Mouse (Mus musculus) activated CD4-positive, CD25-positive, alpha-beta regulatory T cell, adult 4 months (primary cell): ENCODE data around the gene Lrrtm3. TPM values are rescaled to one million over a fixed set of nuclear protein-coding genes. Genes with fewer than 3 reads are reported as not detected.

Source experiments
- ATAC-seq: one replicate; pipeline ENCODE4 v1.8.0; 2017
- polyA plus RNA-seq, 2 experiments: library from polyadenylated mRNA; unstranded; fragments of 100-300 nt; shearing (Covaris generic); gene quantifications; one replicate each; pipeline ENCODE4 v1.2.1; 2017

Lrrtm3 gene
- polyA plus RNA-seq, 2 experiments from 2014 or later: not detected

DNA sequence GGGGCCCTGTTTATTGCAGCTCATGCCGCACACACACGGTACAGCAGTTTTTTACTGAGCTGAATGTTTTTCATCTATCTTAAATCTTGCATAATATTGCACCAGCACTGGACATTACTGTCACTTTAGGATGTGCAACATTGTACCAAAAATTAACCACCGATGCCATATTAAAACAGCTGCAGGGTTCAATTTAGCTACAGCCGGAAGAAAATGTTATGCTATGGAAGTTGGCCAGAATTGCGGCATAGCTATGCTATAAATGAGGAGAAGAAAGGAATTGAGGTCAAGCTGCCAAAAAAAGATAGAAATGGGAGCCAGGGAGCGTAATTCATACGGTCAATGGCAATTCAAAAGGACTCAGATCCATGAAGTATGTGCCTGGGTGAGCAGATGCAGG, 48.9 kb downstream of the Lrrtm3 start:
- ATAC-seq: no peak

DNA sequence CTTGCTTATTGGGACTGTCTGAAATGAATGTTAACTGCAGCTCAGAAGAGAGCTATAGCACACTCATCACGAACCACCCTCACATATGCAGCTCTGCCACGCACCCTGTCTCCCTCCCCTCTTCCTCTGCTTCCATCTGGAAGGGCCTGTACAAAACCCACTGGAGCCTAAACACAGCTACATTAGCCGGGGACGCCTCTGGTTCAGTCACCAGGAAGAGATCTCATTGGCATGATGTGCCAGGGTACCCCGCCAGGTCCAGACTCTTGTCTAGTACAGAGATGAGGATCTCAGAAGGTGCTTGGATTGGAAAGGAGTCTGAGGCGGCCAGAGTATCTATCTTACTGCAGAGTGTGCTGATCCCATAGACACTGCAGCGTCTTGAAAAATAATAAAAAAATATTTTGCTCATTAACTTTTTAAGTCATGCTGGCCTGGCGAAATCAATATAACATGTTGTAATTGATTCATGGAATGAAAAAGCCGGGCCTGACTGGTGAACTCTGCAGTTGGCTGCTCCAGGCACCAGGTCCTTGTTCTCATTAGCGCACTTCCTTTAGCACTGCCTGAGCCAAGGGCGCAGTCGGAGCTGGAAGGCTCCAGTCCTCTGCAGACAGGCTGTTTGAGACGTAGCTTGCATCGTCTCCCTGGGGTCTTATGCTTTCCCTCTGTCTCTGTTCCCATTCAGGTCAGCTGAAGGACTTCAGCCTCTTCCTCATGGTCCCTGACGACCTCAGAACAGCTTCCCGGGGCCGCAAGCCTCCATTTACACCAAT, 50.1 kb downstream of the Lrrtm3 start:
- no peak for ATAC-seq

DNA sequence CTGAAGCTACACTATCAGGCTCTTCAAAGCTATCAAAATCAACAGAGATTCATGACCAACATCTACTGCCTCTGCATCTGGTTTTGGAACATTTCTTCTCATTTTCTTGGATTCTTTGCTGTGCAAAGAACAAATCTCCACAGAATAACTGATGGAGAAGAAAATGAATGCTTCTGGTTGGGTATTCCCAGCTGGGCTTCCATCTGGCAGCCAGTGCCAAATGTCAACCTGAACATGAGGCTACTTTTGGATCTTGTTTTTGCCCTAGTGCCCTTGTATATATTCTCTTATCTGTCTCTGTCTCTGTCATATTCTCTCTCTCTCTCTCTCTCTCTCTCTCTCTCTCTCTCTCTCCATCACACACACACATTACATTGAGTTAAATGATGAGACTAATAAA, 59.2 kb downstream of the Lrrtm3 start:
- no peak for ATAC-seq

DNA sequence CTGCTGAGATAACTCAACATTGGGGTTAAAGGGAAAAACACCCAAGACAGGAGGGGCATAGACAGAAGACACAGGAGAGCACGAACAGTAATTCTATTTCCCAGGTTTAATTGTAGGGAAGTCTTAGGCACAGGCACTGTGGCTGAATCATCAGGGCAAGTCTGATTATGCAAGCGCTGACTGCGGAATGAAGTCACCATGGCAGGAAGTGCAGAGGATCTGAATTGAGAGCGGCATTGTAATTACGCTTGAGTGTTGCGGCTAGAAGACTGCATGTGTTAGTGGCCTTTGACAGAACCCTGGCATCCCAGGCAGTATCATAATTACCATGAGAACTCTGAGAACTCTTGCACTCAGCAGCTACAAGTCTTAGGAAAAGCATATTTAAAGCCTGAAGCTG, 66.7 kb downstream of the Lrrtm3 start:
- ATAC-seq: no peak

DNA sequence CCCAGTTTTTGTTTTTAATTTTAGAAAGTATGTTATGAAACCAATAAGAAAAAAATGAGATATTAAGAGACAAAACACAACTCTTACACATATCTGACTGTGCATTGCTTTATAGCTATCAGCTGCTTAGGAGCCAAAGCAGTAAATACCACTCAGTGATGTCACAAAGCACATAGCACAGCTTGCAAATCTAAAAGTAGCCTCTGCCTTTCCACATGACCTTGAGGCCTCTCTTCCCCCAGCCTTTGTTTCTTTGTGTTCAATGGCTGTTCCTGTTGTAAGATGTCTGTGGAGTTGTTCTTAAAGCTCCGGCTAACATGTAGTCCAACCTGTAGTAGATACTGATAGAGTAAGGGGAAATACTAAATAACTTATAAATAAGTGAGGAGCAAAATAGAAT, 69.7 kb downstream of the Lrrtm3 start:
- ATAC-seq: no peak

DNA sequence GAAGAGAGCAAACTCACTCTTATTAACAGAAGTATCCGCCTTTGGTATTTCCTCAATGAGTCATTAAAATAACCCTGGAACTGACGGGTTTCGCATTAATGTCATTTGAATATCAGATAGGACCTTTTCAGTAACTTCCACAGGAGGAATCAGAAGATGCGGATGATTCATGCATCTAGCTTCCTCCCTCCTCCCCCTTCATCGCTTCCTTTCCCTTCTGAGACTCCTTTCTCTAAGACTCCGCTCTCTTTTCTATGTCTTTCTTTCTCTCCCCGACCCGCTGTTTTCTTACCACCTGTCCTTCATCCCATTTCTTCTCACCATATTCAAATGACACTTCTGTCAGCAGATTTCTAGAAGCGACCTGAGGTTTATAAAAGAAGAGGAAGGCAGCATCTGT, 88.1 kb downstream of the Lrrtm3 start:
- ATAC-seq: no peak

DNA sequence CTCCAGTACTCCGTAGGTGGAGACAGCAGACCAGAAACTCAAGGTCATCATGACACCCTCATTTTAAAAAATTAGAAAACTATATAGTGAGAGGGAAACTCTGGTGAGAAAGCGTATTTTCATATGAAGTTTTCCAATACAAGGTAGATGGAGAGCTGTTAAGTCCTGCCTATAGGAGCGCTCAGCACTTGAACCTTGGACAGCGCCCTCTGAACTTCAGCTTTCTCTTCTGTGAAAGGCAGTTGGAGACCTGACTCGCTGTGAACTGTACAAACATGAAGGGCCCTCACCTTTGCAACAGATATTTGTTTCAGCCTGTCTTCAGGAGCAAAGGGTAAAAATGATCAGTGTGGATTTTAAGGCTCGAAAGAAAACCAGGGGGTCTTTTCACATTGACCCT, 88.5 kb downstream of the Lrrtm3 start:
- ATAC-seq: no peak

DNA sequence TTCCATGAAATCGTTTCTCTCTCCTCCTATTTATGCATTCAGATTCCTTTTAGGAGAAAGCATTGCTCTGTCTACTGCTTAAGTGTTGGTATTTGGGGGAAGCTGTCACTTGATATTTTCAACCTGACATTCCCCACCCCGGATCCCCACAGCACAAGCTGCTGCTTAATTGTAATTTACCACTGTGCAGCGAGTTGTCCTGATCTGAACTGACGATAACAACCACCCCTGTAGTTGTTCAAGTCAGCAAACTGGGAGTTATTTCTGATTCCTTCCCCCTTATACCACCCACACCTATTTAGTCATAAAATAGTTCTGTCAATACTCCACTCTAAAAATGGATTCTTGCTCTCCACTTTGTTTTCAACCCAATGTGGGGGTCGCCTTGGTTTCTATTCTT, 95.8 kb downstream of the Lrrtm3 start:
- ATAC-seq: no peak

DNA sequence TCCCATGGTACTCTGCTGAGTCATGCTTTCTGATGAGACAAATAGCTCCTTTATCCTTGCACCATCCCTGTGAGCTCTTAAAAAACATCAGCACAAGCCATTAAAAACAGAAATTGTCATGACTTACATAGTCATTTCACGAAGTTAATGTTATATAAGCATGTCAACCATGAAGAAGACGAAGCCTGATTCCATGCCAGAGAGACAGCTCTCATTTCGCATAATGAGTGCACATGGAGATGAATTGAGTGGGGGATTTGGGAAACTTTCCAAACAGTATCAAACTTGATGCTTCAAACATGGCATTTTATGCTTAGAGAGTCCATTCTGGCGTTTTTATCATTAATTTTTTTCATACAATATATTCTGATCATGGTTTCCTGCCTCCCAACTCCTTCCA, 104.5 kb downstream of the Lrrtm3 start:
- no peak for ATAC-seq

DNA sequence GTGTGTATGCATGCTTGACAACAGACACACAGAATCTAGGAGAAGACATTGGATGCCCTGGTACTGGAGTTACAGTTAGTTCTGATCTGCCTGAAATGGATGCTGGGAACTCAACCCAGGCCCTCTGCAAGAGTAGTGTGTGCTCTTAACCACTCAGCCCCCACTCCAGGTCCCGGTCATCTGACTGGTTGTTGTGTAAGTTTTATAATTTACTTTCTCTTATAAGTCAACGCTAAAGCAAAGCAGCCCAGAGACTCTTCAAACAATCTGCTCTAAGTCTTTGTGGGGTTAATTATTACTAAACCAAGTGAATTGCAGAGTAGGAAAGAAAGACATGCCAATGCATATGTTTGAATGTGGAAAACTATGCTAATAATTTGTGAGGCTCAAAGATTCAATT, 110.7 kb downstream of the Lrrtm3 start:
- no peak for ATAC-seq

DNA sequence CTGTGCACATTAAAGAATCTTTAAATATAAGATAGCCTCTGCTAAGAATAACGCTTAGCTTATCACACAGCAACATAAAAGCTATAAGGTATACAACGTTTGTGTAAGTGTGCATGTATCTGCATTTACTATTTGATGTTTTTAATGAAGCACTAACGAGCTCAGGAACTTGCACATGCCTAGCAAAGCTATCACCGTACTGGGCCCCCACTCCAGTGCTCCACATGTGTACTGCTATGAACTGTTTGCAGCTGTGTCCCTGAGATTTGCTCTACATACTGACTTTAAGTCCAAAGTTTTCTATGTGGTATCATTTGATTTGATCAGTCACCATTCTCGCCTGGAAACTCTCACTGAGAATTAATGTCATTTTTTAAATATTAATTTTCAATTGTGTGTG, 111.1 kb downstream of the Lrrtm3 start:
- no peak for ATAC-seq

DNA sequence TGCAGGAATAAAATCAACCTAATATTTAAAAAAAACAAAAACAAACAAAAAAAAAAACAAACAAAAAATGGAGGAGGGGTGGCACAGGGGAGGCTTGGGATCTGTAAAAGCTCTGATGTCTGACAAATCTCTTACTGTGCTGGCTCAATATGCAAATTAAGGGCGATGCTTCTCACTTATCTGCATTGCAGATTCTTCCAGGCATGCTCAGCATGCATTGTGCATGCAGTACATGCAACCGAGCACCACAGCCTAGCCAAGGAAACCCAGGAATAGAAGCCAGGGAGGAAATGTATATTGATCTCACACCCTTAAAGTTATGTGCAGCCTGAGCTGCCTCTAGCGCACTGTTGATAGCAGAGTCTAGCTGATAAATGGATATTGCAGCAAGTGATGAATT, 111.5 kb downstream of the Lrrtm3 start:
- no peak for ATAC-seq

DNA sequence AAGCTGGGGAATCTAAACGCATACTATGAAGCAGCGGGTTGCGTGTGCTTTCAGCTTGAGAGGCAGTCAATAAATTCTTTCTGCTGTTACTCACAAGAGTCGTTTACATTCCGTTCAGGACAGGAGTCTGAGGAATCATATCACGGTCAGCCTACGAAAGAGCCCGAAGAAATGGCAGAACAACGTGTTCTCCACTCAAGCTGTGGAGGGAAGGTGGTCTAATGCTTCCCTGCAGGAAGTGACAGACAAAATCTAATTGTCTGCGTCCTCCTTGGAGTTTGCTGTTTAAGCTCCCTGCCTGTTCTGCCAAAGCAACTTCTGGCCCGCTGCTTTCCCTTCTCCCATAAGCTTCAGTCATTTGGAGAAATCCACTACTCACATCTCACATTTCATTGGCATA, 112.0 kb downstream of the Lrrtm3 start:
- ATAC-seq: no peak

DNA sequence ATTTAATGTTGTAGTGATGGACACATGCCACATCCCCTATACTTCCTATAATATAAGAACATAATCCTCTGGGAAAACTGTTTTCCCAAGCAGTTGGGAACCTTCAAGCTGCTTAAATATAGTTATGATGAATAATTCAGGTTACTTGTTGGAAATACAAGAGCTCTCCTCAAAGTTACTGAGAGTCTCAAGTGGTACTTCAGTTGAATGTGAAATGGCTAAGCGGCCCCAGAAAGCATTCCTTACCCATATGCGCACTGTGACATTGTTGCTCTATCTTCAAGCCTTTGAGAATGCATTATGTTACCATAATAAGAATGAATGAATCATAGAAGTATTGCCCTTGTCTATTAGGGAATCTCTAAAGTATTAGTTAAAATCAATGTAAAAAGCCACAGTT, 117.8 kb downstream of the Lrrtm3 start:
- no peak for ATAC-seq

DNA sequence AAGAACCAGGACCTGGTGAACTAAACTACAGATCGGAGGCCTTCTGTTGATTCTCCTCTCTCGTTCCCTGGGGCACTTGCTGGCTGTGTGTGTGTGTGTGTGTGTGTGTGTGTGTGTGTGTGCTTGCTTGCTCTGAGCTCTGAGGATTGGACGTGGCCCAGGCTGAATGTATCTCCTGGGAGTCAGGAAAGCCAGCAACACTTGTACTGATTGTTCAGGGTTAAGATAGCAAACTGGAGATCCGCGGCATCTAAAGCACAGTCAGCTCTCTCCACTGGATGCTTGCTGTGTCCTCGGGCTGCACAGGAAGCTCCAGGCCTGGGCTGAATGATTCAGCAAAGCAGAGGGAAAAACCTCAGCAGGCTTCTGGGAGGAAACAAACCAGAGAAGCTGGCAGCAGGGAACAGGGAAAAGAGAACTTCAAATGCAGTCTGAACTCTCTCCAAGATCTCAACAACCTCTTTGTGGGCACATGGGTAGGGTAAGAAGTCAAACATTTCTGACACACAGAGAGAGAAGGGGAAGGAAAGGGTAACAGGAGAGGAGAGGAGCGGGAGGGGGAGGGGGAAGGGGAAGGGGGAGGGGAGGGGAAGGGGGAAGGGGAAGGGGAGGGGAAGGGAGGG, 135.7 kb downstream of the Lrrtm3 start:
- no peak for ATAC-seq

DNA sequence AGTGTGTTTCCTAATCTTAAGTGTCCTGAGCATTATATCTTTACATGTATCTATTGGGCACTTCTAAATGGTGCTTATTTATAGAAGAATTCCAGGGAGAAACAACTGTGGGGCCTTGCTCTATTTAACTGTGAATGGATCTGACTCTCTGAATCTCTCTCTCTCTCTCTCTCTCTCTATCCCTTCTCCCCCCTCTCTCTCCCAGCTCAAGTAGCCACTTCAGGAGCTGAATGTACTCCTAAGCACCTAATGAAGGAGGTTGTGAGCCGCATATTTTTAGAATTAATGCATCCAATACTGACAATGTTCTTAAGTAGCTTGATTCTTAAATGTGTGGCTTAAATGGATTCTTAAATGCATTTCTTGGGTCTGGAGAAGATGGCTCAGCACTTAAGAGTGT, 138.6 kb downstream of the Lrrtm3 start:
- no peak for ATAC-seq

DNA sequence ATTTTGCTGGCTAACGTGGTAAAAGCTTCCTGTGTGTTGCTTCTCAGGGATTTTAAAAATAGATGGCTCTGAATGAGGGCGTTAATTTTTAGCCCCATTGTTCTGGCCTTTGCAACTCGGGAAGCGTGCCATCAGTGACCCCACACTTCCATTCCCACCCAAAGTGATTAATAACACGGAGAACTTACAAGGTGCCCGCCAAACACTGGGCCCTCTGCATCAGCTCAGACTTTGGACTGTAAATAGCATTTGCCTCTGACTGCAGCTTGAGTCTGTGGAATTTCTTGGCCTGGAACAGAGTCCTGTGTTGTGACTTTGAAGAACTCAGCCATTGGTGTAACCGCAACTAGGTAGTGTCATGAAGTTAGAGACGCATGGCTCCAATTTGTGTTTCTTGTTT, 139.2 kb downstream of the Lrrtm3 start:
- no peak for ATAC-seq

DNA sequence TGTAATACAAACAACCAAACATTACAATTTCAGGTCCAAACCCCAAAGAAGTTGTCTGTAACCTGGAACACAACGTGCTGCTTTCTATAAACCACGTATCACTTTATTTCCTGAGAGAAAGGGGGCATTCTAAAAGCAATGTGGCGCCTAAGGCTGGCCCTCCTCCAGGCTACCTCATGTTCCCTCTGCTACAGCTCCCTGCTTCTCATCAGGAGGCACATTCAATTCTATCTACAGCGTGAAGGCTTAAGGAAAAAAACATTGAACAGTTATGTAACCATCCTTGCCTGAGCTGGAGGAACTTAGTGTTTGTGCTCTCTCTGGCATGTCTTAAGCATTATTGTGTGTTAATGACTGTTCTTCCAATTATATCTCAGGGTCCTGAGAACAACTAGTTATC, 142.8 kb downstream of the Lrrtm3 start:
- ATAC-seq: no peak

DNA sequence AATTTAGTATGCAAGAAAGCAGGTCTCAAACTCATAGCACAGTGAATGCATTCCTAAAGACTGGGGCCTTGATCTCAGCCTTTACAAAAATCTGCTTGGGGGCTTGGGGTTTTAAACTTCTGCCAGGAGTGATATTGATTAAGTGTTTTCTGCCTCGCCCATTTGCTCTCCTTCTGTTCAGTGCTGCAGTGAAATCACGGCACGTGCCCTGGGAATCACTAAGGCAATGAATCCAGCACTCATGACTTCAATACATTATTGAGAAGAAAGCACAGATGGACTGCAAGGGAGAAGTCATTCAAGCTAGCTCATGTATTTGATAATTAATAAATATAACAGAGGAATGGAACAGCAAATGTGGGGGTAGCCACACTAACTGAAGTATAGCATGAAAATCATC, 144.5 kb downstream of the Lrrtm3 start:
- no peak for ATAC-seq

DNA sequence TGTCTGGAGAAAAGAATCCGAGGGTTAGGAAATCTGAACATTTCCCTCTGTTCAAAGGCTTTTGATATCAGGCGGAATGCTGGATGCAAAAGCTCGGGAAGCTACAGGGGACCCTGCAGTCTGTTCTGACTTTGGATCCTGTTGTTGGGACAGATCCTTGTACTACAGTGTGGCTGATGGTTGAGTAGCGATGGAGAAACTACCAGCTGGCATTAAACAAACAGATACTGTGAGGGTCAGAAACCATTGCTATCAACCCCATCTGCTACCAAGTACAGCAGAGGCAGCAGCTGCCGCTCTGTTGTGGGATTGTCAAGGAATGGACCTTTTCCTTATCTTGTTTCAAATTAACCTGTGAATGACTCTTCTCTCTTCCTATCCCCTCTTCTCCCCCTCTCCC, 156.1 kb downstream of the Lrrtm3 start:
- ATAC-seq: no peak

DNA sequence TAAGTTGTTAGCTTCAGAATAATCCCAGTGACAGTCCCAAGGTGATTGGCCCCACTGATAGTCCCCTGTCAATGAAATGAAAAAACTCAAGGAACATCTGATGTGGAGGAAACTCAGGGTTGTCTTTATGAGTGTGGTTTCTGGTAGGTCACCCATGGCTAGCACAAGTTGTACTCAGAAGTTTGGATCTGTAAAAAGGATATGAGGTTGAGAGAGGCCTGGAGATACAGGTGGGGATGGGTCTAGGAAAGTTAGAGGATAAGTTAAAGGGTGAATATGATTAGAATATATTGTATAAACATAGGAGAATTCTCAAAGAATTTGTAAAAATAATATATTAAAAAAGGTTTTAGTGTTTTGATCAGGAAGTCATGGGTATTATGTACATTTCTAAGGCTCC, 162.7 kb downstream of the Lrrtm3 start, which contains the start of gene Gm10118:
Gene Gm10118, minus strand, starts transcription at position 101 of the 400 bp plus-strand sequence.
- no peak for ATAC-seq

DNA sequence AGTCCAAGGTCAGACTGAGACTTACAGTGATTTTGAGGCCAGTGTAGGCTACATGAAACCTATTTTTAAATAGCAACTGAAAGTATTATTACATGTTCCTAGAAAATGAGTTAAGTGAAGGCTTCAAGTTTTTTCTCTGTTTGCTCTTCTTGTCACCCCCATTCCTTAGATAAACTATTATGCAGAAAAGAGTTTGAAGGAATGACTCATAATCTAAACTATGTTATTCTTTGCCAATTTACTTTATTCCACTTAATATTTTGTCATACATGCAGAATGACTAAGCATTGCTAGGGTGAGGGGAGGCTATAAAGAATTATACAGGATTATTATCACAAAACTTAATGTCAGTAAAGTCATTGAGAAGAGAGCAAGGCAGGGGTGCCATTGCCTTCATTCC, 181.2 kb downstream of the Lrrtm3 start:
- ATAC-seq: no peak

DNA sequence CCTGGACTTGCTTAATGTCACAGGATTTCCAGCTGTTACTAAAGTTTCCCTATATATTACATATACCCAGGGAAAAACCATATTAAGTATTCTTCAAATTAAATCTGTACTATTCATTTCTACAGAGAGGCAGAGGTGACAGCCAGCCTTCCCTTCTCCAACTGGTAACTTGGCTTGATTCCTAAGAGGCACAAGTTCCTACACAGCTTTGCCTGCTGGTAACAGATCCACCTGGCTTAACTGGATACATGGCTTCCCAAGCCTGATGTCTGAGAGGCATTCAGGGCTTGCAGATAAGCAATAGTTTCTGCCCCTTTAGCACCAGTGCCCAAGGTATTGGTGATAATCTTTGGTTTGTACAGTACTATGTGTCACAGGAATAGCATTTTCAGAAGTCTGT, 190.2 kb downstream of the Lrrtm3 start:
- no peak for ATAC-seq

DNA sequence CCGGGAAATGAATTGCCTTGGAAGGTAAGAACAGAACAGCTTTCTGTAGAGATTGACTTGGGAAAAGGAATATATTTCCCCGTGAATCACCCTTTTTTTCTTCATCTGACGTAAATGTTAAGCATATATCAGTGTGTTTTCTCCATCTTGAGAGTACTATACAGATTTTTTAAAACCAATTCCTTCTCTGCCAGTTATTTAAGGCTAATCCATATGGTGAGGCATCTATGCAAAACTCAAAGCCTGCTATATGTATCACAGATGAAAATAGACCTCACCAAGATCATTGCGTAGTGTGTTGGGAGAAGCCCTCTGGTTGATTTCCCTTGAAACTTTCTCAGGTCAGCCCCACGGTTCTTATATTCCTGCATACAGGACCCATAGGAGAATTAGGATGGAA, 195.5 kb downstream of the Lrrtm3 start:
- no peak for ATAC-seq
